Mouse (Mus musculus): ENCODE results near the gene BC067074. TPM values are rescaled to one million over a fixed set of nuclear protein-coding genes. Genes with fewer than 3 reads are reported as not detected.

BC067074 gene
- polyA plus RNA-seq, 1 experiment from 2014 or later, result 0.89 TPM

GRCm38 (mm10) chr13:113295817-113296485 is 3.0 kb downstream of the BC067074 start:
- DNase-seq (ENCODE audit: low spot score), result no peak

GRCm38 (mm10) chr13:113306581-113306980 is 13.6 kb downstream of the BC067074 start:
- no peaks in the 10 kb centered on the region for H3K27me3 ChIP-seq (ENCODE audit: control insufficient read depth, insufficient read depth, low read length)
- WGBS, result 86% methylated on average over 4 of the region's 4 CpGs
- H3K36me3 ChIP-seq (ENCODE audit: control insufficient read depth, insufficient read depth, low read length), result no peaks in the 10 kb centered on the region
- no peaks in the 10 kb centered on the region for H3K9me3 ChIP-seq (ENCODE audit: control insufficient read depth, low read length)
- H3K4me1 ChIP-seq (replicated peaks; ENCODE audit: control insufficient read depth, insufficient read depth), result no peaks in the 10 kb centered on the region
- DNase-seq (ENCODE audit: low spot score) (no peak), ATAC-seq (ENCODE audit: low FRiP score, low TSS enrichment) (no peak)
- H3K27ac ChIP-seq (replicated peaks), result no peak overlapping the region
- H3K4me3 ChIP-seq (ENCODE audit: low read depth, low read length), result no peak overlapping the region
- no peak overlapping the region for H3K4me2 ChIP-seq (replicated peaks; ENCODE audit: low read depth)
- no peak overlapping the region for H3K9ac ChIP-seq (ENCODE audit: low read length)
- TF ChIP-seq CTCF (IDR thresholded peaks at IDR 0.05; ENCODE audit: low read depth) (no peak), EP300 (optimal IDR thresholded peaks at IDR 0.05) (no peak)

More at GRCm38 (mm10) chr13:113295817-113296485, 3.0 kb downstream of the BC067074 start:
- H3K9ac ChIP-seq (ENCODE audit: low read length), result no peak overlapping the region
- H3K4me3 ChIP-seq (ENCODE audit: low read depth, low read length), result no peak overlapping the region
- H3K4me2 ChIP-seq (replicated peaks; ENCODE audit: low read depth), result no peak overlapping the region
- H3K27ac ChIP-seq (replicated peaks), result no peak overlapping the region
- no peak for ATAC-seq (ENCODE audit: low FRiP score, low TSS enrichment)
- H3K27me3 ChIP-seq (ENCODE audit: control insufficient read depth, insufficient read depth, low read length), result no peaks in the 10 kb centered on the region
- H3K4me1 ChIP-seq (replicated peaks; ENCODE audit: control insufficient read depth, insufficient read depth), result no peaks in the 10 kb centered on the region
- TF ChIP-seq EP300 (optimal IDR thresholded peaks at IDR 0.05) (no peak), CTCF (IDR thresholded peaks at IDR 0.05; ENCODE audit: low read depth) (no peak)
- H3K9me3 ChIP-seq (ENCODE audit: control insufficient read depth, low read length), result no peaks in the 10 kb centered on the region
- 78% methylated on average over 10 of the region's 10 CpGs for WGBS
- no peaks in the 10 kb centered on the region for H3K36me3 ChIP-seq (ENCODE audit: control insufficient read depth, insufficient read depth, low read length)

GRCm38 (mm10) chr13:113319588-113319987 is 26.6 kb downstream of the BC067074 start:
- TF ChIP-seq EP300 (optimal IDR thresholded peaks at IDR 0.05), result no peak
- TF ChIP-seq CTCF (IDR thresholded peaks at IDR 0.05; ENCODE audit: low read depth), result peak; percentile 16; the same call in 1 of the 2 replicates
- ATAC-seq (ENCODE audit: low FRiP score, low TSS enrichment), result no peak
- Histone ChIP-seq H3K36me3 (ENCODE audit: control insufficient read depth, insufficient read depth, low read length) (no peaks in the 10 kb centered on the region), H3K4me1 (replicated peaks; ENCODE audit: control insufficient read depth, insufficient read depth) (no peaks in the 10 kb centered on the region), H3K27ac (replicated peaks) (no peak overlapping the region), H3K9me3 (ENCODE audit: control insufficient read depth, low read length) (no peaks in the 10 kb centered on the region), H3K4me2 (replicated peaks; ENCODE audit: low read depth) (no peak overlapping the region), H3K4me3 (ENCODE audit: low read depth, low read length) (no peak overlapping the region), H3K27me3 (ENCODE audit: control insufficient read depth, insufficient read depth, low read length) (no peaks in the 10 kb centered on the region), H3K9ac (ENCODE audit: low read length) (no peak overlapping the region)
- DNase-seq (ENCODE audit: low spot score), result no peak
- WGBS, result 75% methylated on average over 5 of the region's 5 CpGs

GRCm38 (mm10) chr13:113321972-113322371 is 29.0 kb downstream of the BC067074 start:
- Histone ChIP-seq H3K9me3 (ENCODE audit: control insufficient read depth, low read length) (no peaks in the 10 kb centered on the region), H3K4me2 (replicated peaks; ENCODE audit: low read depth) (no peak overlapping the region), H3K4me1 (replicated peaks; ENCODE audit: control insufficient read depth, insufficient read depth) (no peaks in the 10 kb centered on the region), H3K4me3 (ENCODE audit: low read depth, low read length) (no peak overlapping the region), H3K36me3 (ENCODE audit: control insufficient read depth, insufficient read depth, low read length) (no peaks in the 10 kb centered on the region), H3K9ac (ENCODE audit: low read length) (no peak overlapping the region), H3K27ac (replicated peaks) (no peak overlapping the region), H3K27me3 (ENCODE audit: control insufficient read depth, insufficient read depth, low read length) (no peaks in the 10 kb centered on the region)
- 28% methylated on average over 6 of the region's 6 CpGs for WGBS
- no peak for TF ChIP-seq EP300 (optimal IDR thresholded peaks at IDR 0.05)
- TF ChIP-seq CTCF (IDR thresholded peaks at IDR 0.05; ENCODE audit: low read depth), result peak; percentile 88
- peak; percentile 48 for DNase-seq (ENCODE audit: low spot score)
- ATAC-seq (ENCODE audit: low FRiP score, low TSS enrichment), result no peak

GRCm38 (mm10) chr13:113324241-113324640 is 31.3 kb downstream of the BC067074 start:
- no peak for ATAC-seq (ENCODE audit: low FRiP score, low TSS enrichment)

GRCm38 (mm10) chr13:113325678-113326077 is 32.7 kb downstream of the BC067074 start:
- WGBS, result 80% methylated on average over 3 of the region's 3 CpGs

More at GRCm38 (mm10) chr13:113324241-113324640, 31.3 kb downstream of the BC067074 start:
- no peak overlapping the region for H3K4me3 ChIP-seq (ENCODE audit: low read depth, low read length)
- H3K36me3 ChIP-seq (ENCODE audit: control insufficient read depth, insufficient read depth, low read length), result no peaks in the 10 kb centered on the region
- WGBS, result 88% methylated on average over 3 of the region's 3 CpGs
- no peaks in the 10 kb centered on the region for H3K9me3 ChIP-seq (ENCODE audit: control insufficient read depth, low read length)
- no peaks in the 10 kb centered on the region for H3K27me3 ChIP-seq (ENCODE audit: control insufficient read depth, insufficient read depth, low read length)
- no peak for DNase-seq (ENCODE audit: low spot score)
- no peak overlapping the region for H3K4me2 ChIP-seq (replicated peaks; ENCODE audit: low read depth)
- H3K9ac ChIP-seq (ENCODE audit: low read length), result no peak overlapping the region
- H3K4me1 ChIP-seq (replicated peaks; ENCODE audit: control insufficient read depth, insufficient read depth), result no peaks in the 10 kb centered on the region
- no peak overlapping the region for H3K27ac ChIP-seq (replicated peaks)
- no peak for TF ChIP-seq CTCF (IDR thresholded peaks at IDR 0.05; ENCODE audit: low read depth)
- no peak for TF ChIP-seq EP300 (optimal IDR thresholded peaks at IDR 0.05)

More at GRCm38 (mm10) chr13:113325678-113326077, 32.7 kb downstream of the BC067074 start:
- Histone ChIP-seq H3K27me3 (ENCODE audit: control insufficient read depth, insufficient read depth, low read length) (no peaks in the 10 kb centered on the region), H3K9me3 (ENCODE audit: control insufficient read depth, low read length) (no peaks in the 10 kb centered on the region), H3K36me3 (ENCODE audit: control insufficient read depth, insufficient read depth, low read length) (no peaks in the 10 kb centered on the region; the same call in 1 of the 2 replicates), H3K27ac (replicated peaks) (no peak overlapping the region), H3K4me2 (replicated peaks; ENCODE audit: low read depth) (no peak overlapping the region), H3K4me1 (replicated peaks; ENCODE audit: control insufficient read depth, insufficient read depth) (no peaks in the 10 kb centered on the region), H3K9ac (ENCODE audit: low read length) (no peak overlapping the region), H3K4me3 (ENCODE audit: low read depth, low read length) (no peak overlapping the region)
- TF ChIP-seq EP300 (optimal IDR thresholded peaks at IDR 0.05) (no peak), CTCF (IDR thresholded peaks at IDR 0.05; ENCODE audit: low read depth) (no peak)
- no peak for ATAC-seq (ENCODE audit: low FRiP score, low TSS enrichment)
- DNase-seq (ENCODE audit: low spot score), result no peak
